Mouse (Mus musculus) lung, adult 18-20 months (tissue): ENCODE results near the gene Ube2j1.
"Not testable (repeated sequence)": the region's sequence is repeated elsewhere in the genome, so short reads cannot be mapped to it uniquely, and the experiment has no call there.

Experiments
- DNase-seq, 2 experiments: peaks; one replicate each; pipeline ENCODE4 v3.0.0; 2022; ENCODE audit warnings: mixed read lengths in 2 of 2

Gene Ube2j1

DNA sequence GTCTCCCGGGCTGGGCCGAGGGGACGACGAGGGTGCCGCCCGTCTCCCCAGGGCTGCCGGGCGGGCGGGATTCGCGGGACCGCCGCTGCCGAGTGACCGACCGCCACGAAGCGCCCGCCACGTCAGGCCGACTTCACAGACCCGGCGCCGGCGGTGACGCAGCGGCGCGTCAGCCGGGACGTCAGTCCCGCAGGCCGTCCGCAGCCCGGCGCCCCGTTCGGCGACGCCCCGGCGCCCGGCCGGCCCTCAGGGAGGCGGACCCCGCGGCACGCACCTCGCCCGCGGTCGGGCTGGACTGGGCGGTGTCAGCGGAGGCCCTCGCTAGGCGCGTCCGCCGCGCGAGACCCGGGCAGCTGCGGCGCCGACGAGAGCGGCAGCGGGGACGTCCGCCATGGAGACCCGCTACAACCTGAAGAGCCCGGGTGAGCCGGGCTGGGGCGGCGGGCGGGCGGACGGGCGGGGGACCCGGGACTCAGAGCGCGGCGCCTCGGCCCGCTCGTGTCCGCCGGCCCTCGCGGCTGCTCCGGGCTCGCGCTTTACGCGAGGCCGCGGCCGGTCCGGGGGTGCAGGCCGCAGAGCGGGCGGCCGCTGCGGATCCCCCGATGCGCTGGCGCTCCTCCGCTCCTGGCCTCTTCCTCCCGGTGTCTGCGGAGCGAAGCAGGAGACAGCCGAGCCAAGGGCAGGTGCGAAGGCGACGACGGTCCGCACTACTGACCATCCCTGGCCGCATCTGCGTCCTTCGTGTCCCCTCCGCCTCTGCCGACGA is at the start of gene Ube2j1:
Gene Ube2j1 (plus strand): TSS at position 222 of the 766 bp plus-strand sequence.
- DNase-seq: peak; percentile 90 to 94

- no peak for DNase-seq
These were observed 49.6 kb upstream of the Ube2j1 start for GRCm38 (mm10) chr4:32981617-32982016.

GRCm38 (mm10) chr4:32982041-32982715 is 49.0 kb upstream of the Ube2j1 start:
- peak; percentile 8 to 9 for DNase-seq

DNA sequence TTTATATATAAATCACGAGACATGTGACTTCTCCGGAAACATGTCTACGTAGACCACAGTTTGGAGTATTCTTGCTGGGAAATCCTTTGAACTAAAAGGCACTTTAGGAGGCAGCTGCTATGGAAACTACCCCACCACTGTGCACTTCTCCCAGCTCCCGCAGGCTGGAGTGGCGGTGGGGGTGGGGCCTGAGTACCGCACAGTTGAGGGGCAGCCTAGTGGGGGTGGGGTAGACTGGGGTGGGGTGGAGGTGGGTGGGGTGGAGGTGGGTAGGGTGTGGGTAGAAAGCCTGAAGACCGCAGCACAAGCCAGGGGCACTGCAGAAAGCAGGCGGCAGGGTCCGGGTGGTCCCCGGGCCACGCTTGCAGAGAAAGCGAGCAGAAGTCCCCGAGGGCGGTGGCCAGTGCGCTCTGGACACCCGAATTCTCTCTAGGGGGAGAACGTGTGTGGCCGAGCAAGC is 48.5 kb upstream of the Ube2j1 start, which contains the start of gene Rragd:
Gene Rragd (plus strand): TSS at position 322 of the 460 bp plus-strand sequence.
- DNase-seq: peak; percentile 14 to 32

DNA sequence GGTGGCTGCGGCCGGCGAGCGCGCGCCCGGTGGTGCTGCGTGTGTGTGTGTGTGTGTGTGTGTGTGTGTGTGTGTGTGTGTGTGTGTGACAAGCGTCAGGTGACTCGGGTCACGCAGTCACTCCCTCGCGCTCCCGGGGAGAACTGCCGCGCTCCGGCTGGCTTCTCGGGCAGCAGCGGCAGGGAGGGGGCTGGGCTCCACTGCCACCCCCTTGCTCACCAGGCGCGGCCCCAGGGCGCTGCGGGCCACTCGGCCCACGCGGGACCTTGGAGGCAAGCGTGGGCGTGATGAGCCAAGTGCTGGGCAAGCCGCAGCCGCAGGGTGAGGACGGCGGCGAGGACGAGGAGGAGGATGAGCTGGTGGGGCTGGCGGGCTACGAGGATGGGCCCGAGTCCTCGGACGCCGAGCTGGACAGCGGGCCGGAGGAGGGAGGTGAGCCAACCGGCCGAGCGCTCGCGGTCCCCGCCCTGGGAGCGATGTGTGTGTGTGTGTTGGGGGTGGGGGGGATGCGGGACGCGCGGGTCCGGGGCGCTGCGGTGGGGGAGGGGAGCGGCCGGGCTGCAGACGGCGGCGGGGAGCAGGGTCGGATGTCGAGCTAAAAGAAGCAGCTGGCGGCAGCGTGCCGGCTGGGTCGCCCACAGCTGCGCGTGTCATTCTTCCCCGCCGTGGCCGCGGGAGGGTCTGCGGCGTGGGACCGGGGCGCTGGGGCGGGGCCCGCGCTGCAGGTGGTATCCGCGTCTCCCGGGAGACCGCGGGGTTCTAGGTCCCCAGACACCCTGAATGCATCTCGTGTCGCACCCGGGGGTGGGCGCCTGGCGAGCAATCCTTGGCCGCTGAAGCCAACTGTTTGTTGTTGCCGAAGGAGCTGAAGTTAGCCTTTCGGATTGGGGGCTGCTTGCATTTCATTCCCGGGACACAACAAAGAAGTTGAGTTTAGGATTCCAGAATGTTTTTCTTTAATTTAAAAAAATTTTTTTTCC is 47.8 kb upstream of the Ube2j1 start:
- peak; percentile 54 to 65 for DNase-seq

DNA sequence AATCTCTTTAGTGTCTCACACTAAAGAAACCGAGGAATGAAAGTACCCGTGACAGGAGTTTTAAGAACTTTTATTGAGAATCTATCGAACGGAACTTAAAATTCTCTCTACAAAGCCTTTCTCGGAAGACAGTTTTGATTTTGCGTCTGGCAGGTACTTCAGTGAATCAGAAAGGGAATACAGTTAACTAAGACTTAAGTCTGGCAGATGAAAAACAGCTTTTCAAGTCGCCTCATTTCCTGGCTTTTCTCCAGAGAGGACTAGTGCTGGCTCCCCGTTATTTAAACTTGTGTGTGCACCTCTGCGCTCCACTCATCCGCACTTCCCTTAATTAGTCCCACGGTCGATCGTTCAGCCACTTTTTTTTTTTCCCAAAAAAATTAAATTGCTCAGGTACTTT is 47.0 kb upstream of the Ube2j1 start:
- DNase-seq: no peak

- no peak for DNase-seq
These were observed 46.2 kb upstream of the Ube2j1 start for GRCm38 (mm10) chr4:32984801-32985675.

- no peak for DNase-seq
These were observed 45.5 kb upstream of the Ube2j1 start for GRCm38 (mm10) chr4:32985684-32986083.

DNA sequence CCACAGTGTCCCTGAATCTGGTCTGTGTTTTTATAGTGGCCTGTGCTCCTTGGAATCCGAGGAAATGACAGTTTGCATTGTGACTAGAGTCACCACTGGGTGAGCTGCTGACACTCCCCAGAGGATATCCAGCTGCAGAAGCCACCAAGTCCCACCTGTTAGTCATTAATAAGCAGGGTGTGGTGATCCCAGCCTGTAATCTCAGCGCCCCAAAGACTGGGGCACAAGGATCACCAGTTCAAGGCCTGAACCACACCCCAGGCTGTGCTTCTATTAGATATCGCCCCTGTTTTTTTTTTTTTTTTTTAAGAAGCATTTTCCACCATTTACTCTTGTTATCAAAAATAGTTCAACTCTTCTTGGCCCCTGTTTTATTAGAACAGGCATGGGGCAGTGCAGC is 44.2 kb upstream of the Ube2j1 start:
- no peak for DNase-seq

DNA sequence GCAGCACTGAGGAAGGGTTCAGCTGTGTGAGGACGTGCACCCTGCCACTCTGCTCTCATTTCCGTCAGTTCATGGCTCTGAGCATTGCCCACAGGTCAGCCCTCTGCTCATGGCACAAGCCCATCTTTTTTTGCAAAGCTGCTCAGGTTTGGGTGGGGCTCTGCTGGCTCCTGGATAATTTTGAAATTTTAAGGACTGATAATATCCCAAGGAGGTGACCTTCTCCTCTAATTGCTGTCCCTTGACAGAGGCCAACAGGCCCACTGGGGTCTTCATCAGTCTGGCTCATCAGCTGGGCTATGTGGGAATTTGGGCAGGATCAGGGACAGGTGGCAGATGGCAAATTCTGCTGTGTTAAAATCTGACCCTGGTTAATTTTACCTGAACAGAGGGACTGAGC is 41.9 kb upstream of the Ube2j1 start:
- DNase-seq: no peak

DNA sequence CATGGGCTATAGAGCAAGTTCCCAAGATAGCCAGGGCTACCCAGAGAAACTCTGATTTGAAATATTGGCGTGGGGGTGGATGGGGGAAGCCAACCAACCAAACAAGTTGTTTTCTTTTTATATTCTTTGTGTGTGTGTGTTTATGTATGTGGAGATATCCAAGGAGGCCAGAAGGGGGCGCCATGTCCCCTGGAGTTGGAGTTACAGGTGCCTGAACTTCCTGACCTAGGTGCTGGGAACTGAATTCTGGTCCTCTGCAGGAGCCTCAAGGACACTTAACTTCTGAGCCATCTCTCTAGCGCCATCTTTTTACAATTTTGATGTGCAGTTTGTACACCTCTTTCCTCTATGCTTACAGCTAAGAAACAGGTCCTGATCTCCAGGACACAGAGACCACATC is 37.0 kb upstream of the Ube2j1 start:
- DNase-seq: no peak

GRCm38 (mm10) chr4:32996083-32996482 is 35.1 kb upstream of the Ube2j1 start:
- no peak for DNase-seq

GRCm38 (mm10) chr4:32997571-32997970 is 33.6 kb upstream of the Ube2j1 start:
- DNase-seq: no peak

- no peak for DNase-seq
These were observed 32.2 kb upstream of the Ube2j1 start for GRCm38 (mm10) chr4:32998996-32999395.

DNA sequence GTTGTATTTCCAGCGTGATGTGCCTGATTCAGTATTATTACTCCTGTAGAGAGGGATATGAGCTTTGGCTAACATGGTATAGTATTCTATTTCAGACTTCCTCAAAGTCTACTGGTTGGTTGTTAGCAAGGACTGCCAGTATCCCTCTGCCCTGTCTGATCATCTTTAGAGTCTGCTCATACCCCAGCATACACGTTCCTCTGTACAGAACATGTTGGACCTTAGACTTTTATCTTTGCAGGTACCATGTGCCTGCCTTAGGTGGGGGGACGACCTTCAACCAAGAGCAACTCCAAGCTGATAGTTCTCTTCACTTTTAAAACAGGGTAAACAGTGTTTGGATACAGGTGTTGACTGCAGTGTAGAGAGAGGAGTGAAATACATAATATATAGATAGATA is 29.1 kb upstream of the Ube2j1 start:
- no peak for DNase-seq

DNA sequence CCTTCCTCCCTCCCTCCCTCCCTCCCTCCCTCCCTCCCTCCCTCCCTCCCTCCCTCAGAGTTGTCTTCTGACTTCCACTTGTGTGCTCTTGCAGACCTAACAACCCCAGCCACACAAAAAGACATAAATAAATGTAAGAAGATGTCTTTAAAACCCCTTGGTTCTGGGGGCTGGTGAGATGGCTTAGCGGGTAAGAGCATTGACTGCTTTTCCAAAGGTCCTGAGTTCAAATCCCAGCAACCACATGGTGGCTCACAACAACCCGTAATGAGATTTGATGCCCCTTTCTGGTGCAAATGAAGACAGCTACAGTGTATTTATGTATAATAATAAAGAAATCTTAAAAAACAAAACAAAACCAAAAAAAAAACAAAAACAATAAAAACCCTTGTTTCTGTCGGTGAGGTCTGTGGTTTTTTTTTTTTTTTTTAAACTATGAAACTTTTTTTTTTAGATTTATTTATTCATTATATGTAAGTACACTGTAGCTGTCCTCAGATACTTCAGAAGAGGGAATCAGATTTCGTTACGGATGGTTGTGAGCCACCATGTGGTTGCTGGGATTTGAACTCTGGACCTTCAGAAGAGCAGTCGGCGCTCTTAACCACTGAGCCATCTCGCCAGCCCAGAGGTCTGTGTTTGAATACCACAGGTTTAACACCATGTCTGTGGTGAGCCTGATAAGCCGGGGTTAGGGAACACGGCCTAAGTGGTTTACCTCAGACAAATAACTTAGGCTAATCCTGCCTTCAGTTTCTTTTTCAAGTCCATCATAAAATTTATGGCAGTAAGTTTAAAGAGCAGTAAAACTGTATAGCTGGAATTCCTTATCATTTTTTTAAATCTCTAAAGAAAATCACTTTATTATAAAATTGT is 25.4 kb upstream of the Ube2j1 start:
- not testable (repeated sequence) for DNase-seq

GRCm38 (mm10) chr4:33006844-33007243 is 24.4 kb upstream of the Ube2j1 start:
- no peak for DNase-seq

DNA sequence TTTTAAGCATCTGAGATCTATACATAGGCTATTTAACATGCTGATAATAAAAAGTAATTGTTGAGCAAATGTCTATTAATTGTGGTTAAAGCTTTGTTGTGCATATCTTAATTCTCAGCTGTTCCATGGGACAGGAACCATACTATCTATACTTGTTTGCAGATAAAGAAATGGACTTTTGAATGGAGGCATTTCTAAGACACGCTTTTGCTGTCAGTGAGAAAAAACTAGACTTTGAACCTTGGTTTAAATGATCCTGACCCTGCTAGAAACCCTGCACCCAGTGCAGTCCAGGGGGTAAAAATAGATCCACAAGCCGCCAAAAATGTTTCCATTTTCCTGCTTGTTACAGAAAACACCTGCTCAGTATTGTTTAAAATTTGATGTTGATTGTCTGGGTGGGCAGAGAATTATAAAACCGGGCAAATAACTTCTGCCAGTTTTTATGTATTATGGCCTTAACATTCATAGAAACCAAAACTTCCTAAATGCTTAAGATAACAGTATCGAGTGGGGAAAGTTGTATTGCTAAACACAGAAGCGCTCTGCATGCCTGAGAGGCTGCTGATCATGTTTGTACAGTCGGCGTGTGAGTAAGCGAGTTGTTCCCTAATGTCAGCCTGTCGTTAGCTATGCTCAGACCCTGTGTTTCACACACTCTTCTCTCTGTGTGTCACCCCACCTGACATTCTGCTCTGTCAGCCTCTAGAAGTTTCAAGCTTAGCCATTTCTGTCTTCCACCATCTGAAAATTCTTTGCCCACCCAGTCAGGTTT is 23.6 kb upstream of the Ube2j1 start:
- no peak for DNase-seq

- no peak for DNase-seq
These were observed 21.1 kb upstream of the Ube2j1 start for GRCm38 (mm10) chr4:33010078-33010477.

- DNase-seq: no peak
These were observed 18.7 kb upstream of the Ube2j1 start for GRCm38 (mm10) chr4:33012484-33012883.
